Mouse (Mus musculus): ENCODE results near the gene Inpp5e. TPM values are rescaled to one million over a fixed set of nuclear protein-coding genes. Genes with fewer than 3 reads are reported as not detected.

The Inpp5e gene
- polyA plus RNA-seq (2015; fragmentation: Nextera tagmentation; extraction: Ambion mirVana) = 6.0 and 6.1 TPM in 2 replicates

GRCm38 (mm10) chr2:26408515-26409356 lies at the start of gene Inpp5e:
Gene Inpp5e (minus strand): TSS chr2:26409203.
- Histone ChIP-seq H3K9me3 (replicated peaks) (no peaks in the 10 kb centered on the region), H3K27me3 (no peaks in the 10 kb centered on the region), H3K4me1 (replicated peaks) (peaks cover 46% of the 10 kb centered on the region), H3K4me2 (peak within 1 kb of the TSS; percentile 89), H3K27ac (replicated peaks) (peak within 1 kb of the TSS; percentile 78), H3K4me3 (replicated peaks) (peak within 1 kb of the TSS; percentile 93), H3K9ac (peak within 1 kb of the TSS; percentile 93), H3K36me3 (replicated peaks) (peaks cover 39% of the 10 kb centered on the region)
- 1% methylated on average over 57 of the region's 57 CpGs for WGBS (ENCODE audit: insufficient replicate concordance)
- peak; percentile 94 for ATAC-seq (ENCODE audit: insufficient read depth)

- H3K27me3 ChIP-seq = no peaks in the 10 kb centered on the region
- H3K9ac ChIP-seq = no peak overlapping the region
- peak; percentile 55 for ATAC-seq (ENCODE audit: insufficient read depth)
- H3K4me1 ChIP-seq (replicated peaks) = peaks cover 25% of the 10 kb centered on the region
- H3K27ac ChIP-seq (replicated peaks) = peak overlapping the region; percentile 62
- WGBS (ENCODE audit: insufficient replicate concordance) = 49% methylated on average over 7 of the region's 7 CpGs
- H3K36me3 ChIP-seq (replicated peaks) = peaks cover 29% of the 10 kb centered on the region
- H3K4me2 ChIP-seq = no peak overlapping the region; the same call in 1 of the 2 replicates
- no peak overlapping the region for H3K4me3 ChIP-seq (replicated peaks)
- no peaks in the 10 kb centered on the region for H3K9me3 ChIP-seq (replicated peaks)
Observed at GRCm38 (mm10) chr2:26458402-26459124, 49.6 kb upstream of the Inpp5e start.

GRCm38 (mm10) chr2:26449121-26450060 lies 40.4 kb upstream of the Inpp5e start:
- H3K36me3 ChIP-seq (replicated peaks) = no peaks in the 10 kb centered on the region
- 20% methylated on average over 5 of the region's 5 CpGs for WGBS (ENCODE audit: insufficient replicate concordance)
- H3K27me3 ChIP-seq = no peaks in the 10 kb centered on the region
- H3K27ac ChIP-seq (replicated peaks) = no peak overlapping the region
- H3K4me3 ChIP-seq (replicated peaks) = no peak overlapping the region
- no peak overlapping the region for H3K4me2 ChIP-seq
- no peaks in the 10 kb centered on the region for H3K9me3 ChIP-seq (replicated peaks)
- H3K4me1 ChIP-seq (replicated peaks) = peaks cover 35% of the 10 kb centered on the region
- no peak overlapping the region for H3K9ac ChIP-seq
- ATAC-seq (ENCODE audit: insufficient read depth) = no peak

GRCm38 (mm10) chr2:26447451-26447850 lies 38.4 kb upstream of the Inpp5e start:
- Histone ChIP-seq H3K27ac (replicated peaks) (no peak overlapping the region), H3K9me3 (replicated peaks) (no peaks in the 10 kb centered on the region), H3K4me2 (no peak overlapping the region), H3K36me3 (replicated peaks) (no peaks in the 10 kb centered on the region), H3K27me3 (no peaks in the 10 kb centered on the region), H3K4me3 (replicated peaks) (no peak overlapping the region), H3K9ac (no peak overlapping the region), H3K4me1 (replicated peaks) (peaks cover 51% of the 10 kb centered on the region)
- WGBS (ENCODE audit: insufficient replicate concordance) = 61% methylated on average over 1 of the region's 1 CpGs
- ATAC-seq (ENCODE audit: insufficient read depth) = no peak

GRCm38 (mm10) chr2:26446671-26447070 lies 37.7 kb upstream of the Inpp5e start:
- peak overlapping the region; percentile 68; the same call in 1 of the 2 replicates for H3K9ac ChIP-seq
- H3K27ac ChIP-seq (replicated peaks) = peak overlapping the region; percentile 90
- peak overlapping the region; percentile 99 for H3K4me2 ChIP-seq
- H3K36me3 ChIP-seq (replicated peaks) = peaks cover 2% of the 10 kb centered on the region
- no peaks in the 10 kb centered on the region for H3K27me3 ChIP-seq
- H3K4me3 ChIP-seq (replicated peaks) = peak overlapping the region; percentile 93
- no peaks in the 10 kb centered on the region for H3K9me3 ChIP-seq (replicated peaks)
- ATAC-seq (ENCODE audit: insufficient read depth) = no peak
- H3K4me1 ChIP-seq (replicated peaks) = peaks cover 51% of the 10 kb centered on the region
- WGBS (ENCODE audit: insufficient replicate concordance) = 67% methylated on average over 4 of the region's 4 CpGs

- WGBS (ENCODE audit: insufficient replicate concordance) = 1% methylated on average over 44 of the region's 44 CpGs
- peak overlapping the region; percentile 68 for H3K9ac ChIP-seq
- H3K27ac ChIP-seq (replicated peaks) = peak overlapping the region; percentile 90
- H3K4me2 ChIP-seq = peak overlapping the region; percentile 99
- no peaks in the 10 kb centered on the region for H3K27me3 ChIP-seq
- H3K4me1 ChIP-seq (replicated peaks) = peaks cover 51% of the 10 kb centered on the region
- peak overlapping the region; percentile 93 for H3K4me3 ChIP-seq (replicated peaks)
- H3K9me3 ChIP-seq (replicated peaks) = no peaks in the 10 kb centered on the region
- H3K36me3 ChIP-seq (replicated peaks) = peaks cover 10% of the 10 kb centered on the region
- peak; percentile 83 for ATAC-seq (ENCODE audit: insufficient read depth)
Observed at GRCm38 (mm10) chr2:26445666-26446445, 36.9 kb upstream of the Inpp5e start.

- peak; percentile 89 for ATAC-seq (ENCODE audit: insufficient read depth)
- Histone ChIP-seq H3K27ac (replicated peaks) (peak within 1 kb of the TSS; percentile 90), H3K4me1 (replicated peaks) (peaks cover 47% of the 10 kb centered on the region), H3K4me3 (replicated peaks) (peak within 1 kb of the TSS; percentile 93), H3K9ac (peak within 1 kb of the TSS; percentile 90), H3K27me3 (no peaks in the 10 kb centered on the region), H3K9me3 (replicated peaks) (no peaks in the 10 kb centered on the region), H3K36me3 (replicated peaks) (peaks cover 18% of the 10 kb centered on the region), H3K4me2 (peak within 1 kb of the TSS; percentile 99)
- WGBS (ENCODE audit: insufficient replicate concordance) = under 1% methylated on average over 61 of the region's 61 CpGs
Observed at GRCm38 (mm10) chr2:26444946-26445665, 36.1 kb upstream of the Inpp5e start, which contains the start of gene Sec16a. Gene Sec16a (minus strand): TSS chr2:26445216.

- Histone ChIP-seq H3K4me3 (replicated peaks) (peak overlapping the region; percentile 93), H3K9me3 (replicated peaks) (no peaks in the 10 kb centered on the region), H3K27ac (replicated peaks) (peak overlapping the region; percentile 85), H3K27me3 (no peaks in the 10 kb centered on the region), H3K4me1 (replicated peaks) (peaks cover 52% of the 10 kb centered on the region), H3K9ac (peak overlapping the region; percentile 90), H3K4me2 (peak overlapping the region; percentile 99), H3K36me3 (replicated peaks) (peaks cover 25% of the 10 kb centered on the region)
- no peak for ATAC-seq (ENCODE audit: insufficient read depth)
- 2% methylated on average over 15 of the region's 15 CpGs for WGBS (ENCODE audit: insufficient replicate concordance)
Observed at GRCm38 (mm10) chr2:26444368-26444767, 35.4 kb upstream of the Inpp5e start.

GRCm38 (mm10) chr2:26443876-26444275 lies 34.9 kb upstream of the Inpp5e start:
- ATAC-seq (ENCODE audit: insufficient read depth) = no peak
- peak overlapping the region; percentile 90 for H3K9ac ChIP-seq
- H3K4me2 ChIP-seq = peak overlapping the region; percentile 99
- H3K36me3 ChIP-seq (replicated peaks) = peaks cover 28% of the 10 kb centered on the region
- no peaks in the 10 kb centered on the region for H3K27me3 ChIP-seq
- H3K9me3 ChIP-seq (replicated peaks) = no peaks in the 10 kb centered on the region
- H3K4me3 ChIP-seq (replicated peaks) = peak overlapping the region; percentile 93
- H3K27ac ChIP-seq (replicated peaks) = no peak overlapping the region
- WGBS (ENCODE audit: insufficient replicate concordance) = 10% methylated on average over 3 of the region's 3 CpGs
- peaks cover 54% of the 10 kb centered on the region for H3K4me1 ChIP-seq (replicated peaks)
